8 mouse cellular contexts compared by ENCODE assay signal in the genomic region with DNA sequence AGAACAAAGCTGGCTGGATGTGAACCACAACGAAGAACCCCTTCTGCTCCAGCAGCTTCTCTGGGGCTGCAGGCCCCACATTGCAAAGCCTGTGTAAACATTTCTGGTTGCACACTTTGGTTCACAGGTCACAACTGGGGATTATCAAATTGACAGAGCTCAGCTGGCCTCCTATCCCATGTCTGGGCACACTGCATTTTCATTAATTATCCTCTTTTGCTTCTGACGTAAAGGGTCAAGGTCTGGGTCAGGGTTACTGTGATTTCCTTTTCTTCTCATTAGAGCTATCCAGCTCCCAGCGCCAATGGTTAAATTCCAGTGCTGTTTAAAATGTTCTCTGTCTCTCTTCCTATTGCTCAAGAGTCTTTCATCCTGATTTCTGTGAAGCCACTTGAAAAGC.
A peak's percentile ranks its signal among the peaks of the same experiment; 100 is the strongest.
DNase-seq lines count a peak whose midpoint lies in the region; ATAC-seq and TF ChIP-seq lines count a peak whose summit lies in the region.

No protein-coding gene starts in this region.

- peak overlapping the region; percentile 31 for H3K27ac ChIP-seq in heart, adult 2 months
- no peak overlapping the region for H3K27ac ChIP-seq in embryonic facial prominence, embryonic 11.5 days (replicated peaks; ENCODE audit: low read depth, low read length)

- WGBS in heart, adult 2 months, result 42% methylated on average over 3 of the region's 3 CpGs
- 9% methylated on average over 3 of the region's 3 CpGs for WGBS in embryonic facial prominence, embryonic 11.5 days

- H3K4me2 ChIP-seq in embryonic facial prominence, embryonic 11.5 days (ENCODE audit: low read depth, low read length), result no peak overlapping the region

- no peaks in the 10 kb centered on the region; the same call in 1 of the 2 replicates for H3K79me2 ChIP-seq in heart, adult 2 months (replicated peaks; ENCODE audit: control insufficient read depth, insufficient read depth, low read length)

- no peak for TF ChIP-seq EP300 in heart, adult 2 months (IDR thresholded peaks at IDR 0.05; ENCODE audit: insufficient read depth, low read depth, low read length)

- peak; percentile 28 to 34 for DNase-seq in heart, adult 2 months
- DNase-seq in heart, postnatal 25 days (ENCODE audit: low spot score), result no peak
- peak; percentile 21 for DNase-seq in embryonic facial prominence, embryonic 11.5 days (ENCODE audit: low spot score)
- DNase-seq in kidney, postnatal 25 days, result peak; percentile 61 to 75
- peak; percentile 38 for DNase-seq in retina, embryonic 14.5 days (ENCODE audit: low spot score)
- DNase-seq in spleen, postnatal 14 days (ENCODE audit: low spot score in 2 of 2), result no peak
- no peak for DNase-seq in gastrocnemius, postnatal 14 days
- DNase-seq in left cerebral cortex, postnatal 4 days, result no peak

- peaks cover 10% of the 10 kb centered on the region for H3K36me3 ChIP-seq in heart, adult 2 months (ENCODE audit: control insufficient read depth, insufficient read depth, low read length)
- H3K36me3 ChIP-seq in embryonic facial prominence, embryonic 11.5 days (replicated peaks; ENCODE audit: control insufficient read depth, insufficient read depth, low read depth, low read length), result no peaks in the 10 kb centered on the region

- no peak for ATAC-seq in embryonic facial prominence, embryonic 11.5 days (replicated peaks; ENCODE audit: insufficient number of reproducible peaks, low FRiP score, low TSS enrichment, low read depth)

- H3K9me3 ChIP-seq in embryonic facial prominence, embryonic 11.5 days (replicated peaks; ENCODE audit: control insufficient read depth, low read length), result no peaks in the 10 kb centered on the region

- no peak for TF ChIP-seq POLR2A in heart, adult 2 months (IDR thresholded peaks at IDR 0.05; ENCODE audit: insufficient read depth, low read depth, low read length)

- H3K27me3 ChIP-seq in heart, adult 2 months (ENCODE audit: control insufficient read depth, insufficient read depth, low read length), result no peaks in the 10 kb centered on the region
- no peaks in the 10 kb centered on the region for H3K27me3 ChIP-seq in embryonic facial prominence, embryonic 11.5 days (ENCODE audit: control insufficient read depth, insufficient read depth, low read length)

- H3K4me1 ChIP-seq in heart, adult 2 months (ENCODE audit: control insufficient read depth, insufficient read depth, low read length), result peaks cover 11% of the 10 kb centered on the region
- no peaks in the 10 kb centered on the region for H3K4me1 ChIP-seq in embryonic facial prominence, embryonic 11.5 days (ENCODE audit: control insufficient read depth, insufficient read depth, low read length)

- H3K9ac ChIP-seq in heart, adult 2 months (ENCODE audit: low read depth, low read length), result no peak overlapping the region
- no peak overlapping the region for H3K9ac ChIP-seq in embryonic facial prominence, embryonic 11.5 days (replicated peaks; ENCODE audit: low read length)

- H3K4me3 ChIP-seq in heart, adult 2 months, result no peak overlapping the region
- H3K4me3 ChIP-seq in embryonic facial prominence, embryonic 11.5 days (ENCODE audit: low read depth, low read length), result no peak overlapping the region

- no peak for TF ChIP-seq CTCF in heart, adult 2 months (IDR thresholded peaks at IDR 0.05)

- intact Hi-C loops in heart, adult 2 months (cut with DNase I), result loop anchor here (5.0 kb wide), 1 partner anchor 105 kb away; no protein-coding TSS in a partner anchor
- intact Hi-C loops in heart, postnatal 25 days (cut with DNase I), result no loop called here
- intact Hi-C loops in gastrocnemius, postnatal 14 days (cut with DNase I; ENCODE audit: low total_unique reads), result no loop called here
- intact Hi-C loops in left cerebral cortex, postnatal 4 days (cut with DNase I), result no loop called here

Comparison
In these comparisons a context has a peak if more than half of its experiments do, and no peak if none do; other contexts are left out.
1. DNase-seq: peak in heart, adult 2 months (2 of 2), embryonic facial prominence, embryonic 11.5 days (single experiment), kidney, postnatal 25 days (2 of 2) and retina, embryonic 14.5 days (single experiment); none in heart, postnatal 25 days (single experiment), spleen, postnatal 14 days (0 of 2), gastrocnemius, postnatal 14 days (single experiment) and left cerebral cortex, postnatal 4 days (single experiment).